Mouse (Mus musculus) forebrain, embryonic 11.5 days (tissue): ENCODE measurements around the gene Baz2b. TPM values are rescaled to one million over a fixed set of nuclear protein-coding genes. Genes with fewer than 3 reads are reported as not detected.
A peak's percentile ranks its signal among the peaks of the same experiment; 100 is the strongest.

Source experiments
- ATAC-seq: fragments of 200-750 bp; cut with Nextera tagmentation; replicated peaks from 2 replicates; pipeline ENCODE4 v1.8.0; 2017; ENCODE audit warnings: moderate TSS enrichment; ENCODE audit not compliant: low FRiP score
- DNase-seq: peaks from one replicate; pipeline ENCODE4 v3.0.0-alpha.2; 2017; ENCODE audit warnings: low spot score
- H3K27ac ChIP-seq: fragments of 300-500 bp; sonication (generic); 2 replicates; pipeline ENCODE4 v1.5.1; 2014; ENCODE audit warnings: low read depth, low read length
- H3K27me3 ChIP-seq: fragments of 300-500 bp; sonication (generic); 2 replicates; pipeline ENCODE4 v1.6.1; 2014; ENCODE audit warnings: mild to moderate bottlenecking, low read length, mixed read lengths; ENCODE audit not compliant: control insufficient read depth, insufficient read depth
- H3K36me3 ChIP-seq: fragments of 300-500 bp; sonication (generic); 2 replicates; pipeline ENCODE4 v1.6.1; 2014; ENCODE audit warnings: mild to moderate bottlenecking, low read length, moderate library complexity, mixed read lengths; ENCODE audit not compliant: control insufficient read depth, insufficient read depth
- H3K4me1 ChIP-seq: fragments of 300-500 bp; sonication (generic); replicated peaks from 2 replicates; pipeline ENCODE4 v1.6.1; 2014; ENCODE audit warnings: low read length, mixed read lengths; ENCODE audit not compliant: control insufficient read depth, insufficient read depth
- H3K4me2 ChIP-seq: fragments of 300-500 bp; sonication (generic); 2 replicates; pipeline ENCODE4 v1.6.1; 2014; ENCODE audit warnings: low read depth, mild to moderate bottlenecking, low read length, moderate library complexity, mixed read lengths; ENCODE audit not compliant: severe bottlenecking
- H3K4me3 ChIP-seq: fragments of 300-500 bp; sonication (generic); 2 replicates; pipeline ENCODE4 v1.5.1; 2014; ENCODE audit warnings: low read depth, low read length
- H3K9ac ChIP-seq: fragments of 300-500 bp; sonication (generic); 2 replicates; pipeline ENCODE4 v1.6.1; 2014; ENCODE audit warnings: low read length
- H3K9me3 ChIP-seq: fragments of 300-500 bp; sonication (generic); 2 replicates; pipeline ENCODE4 v1.6.1; 2016; ENCODE audit warnings: low read length, mixed read lengths; ENCODE audit not compliant: control insufficient read depth
- WGBS: fragments of 180-500 bp; shearing (Covaris S2); extraction: QIAGEN DNeasy Blood & Tissue Kit; methylation state at CpG from one replicate; pipeline ENCODE4 v1.1.7; 2014; 5-methylcytosine and 5-hydroxymethylcytosine counted together
- polyA plus RNA-seq: library from polyadenylated mRNA; unstranded; fragments of >200 nt; fragmentation: Nextera tagmentation; extraction: Ambion mirVana; gene quantifications from 2 replicates; pipeline ENCODE4 v1.2.1, GENCODE M21; 2014

Gene Baz2b
- polyA plus RNA-seq, 1 experiment from 2014 or later = 84.0 TPM

GRCm38 (mm10) chr2:60040162-60040561 lies 169.5 kb downstream of the Baz2b start:
- no peaks in the 10 kb centered on the region for H3K9me3 ChIP-seq
- no peaks in the 10 kb centered on the region; the same call in 1 of the 2 replicates for H3K4me1 ChIP-seq
- H3K36me3 ChIP-seq = no peaks in the 10 kb centered on the region
- DNase-seq = no peak
- 95% methylated on average over 3 of the region's 3 CpGs for WGBS
- no peak for ATAC-seq
- no peak overlapping the region for H3K27ac ChIP-seq
- no peak overlapping the region for H3K4me2 ChIP-seq
- no peak overlapping the region for H3K4me3 ChIP-seq
- no peaks in the 10 kb centered on the region for H3K27me3 ChIP-seq
- H3K9ac ChIP-seq = no peak overlapping the region

- 3% methylated on average over 19 of the region's 19 CpGs for WGBS
- peak overlapping the region; percentile 17; the same call in 1 of the 2 replicates for H3K4me3 ChIP-seq
- H3K9me3 ChIP-seq = no peaks in the 10 kb centered on the region
- no peak overlapping the region; the same call in 1 of the 2 replicates for H3K9ac ChIP-seq
- ATAC-seq = peak; percentile 85
- peak overlapping the region; percentile 44 for H3K4me2 ChIP-seq
- H3K27ac ChIP-seq = 0 out of 2 replicates have a peak overlapping the region, but pooled peaks have one; percentile 44
- DNase-seq = peak; percentile 69
- no peaks in the 10 kb centered on the region for H3K36me3 ChIP-seq
- no peaks in the 10 kb centered on the region; the same call in 1 of the 2 replicates for H3K4me1 ChIP-seq
- no peaks in the 10 kb centered on the region for H3K27me3 ChIP-seq
These were observed 172.6 kb downstream of the Baz2b start for GRCm38 (mm10) chr2:60037011-60037551.

GRCm38 (mm10) chr2:60036361-60036760 lies 173.3 kb downstream of the Baz2b start:
- no peak for ATAC-seq
- Histone ChIP-seq H3K4me1 (no peaks in the 10 kb centered on the region; the same call in 1 of the 2 replicates), H3K4me3 (no peak overlapping the region), H3K9ac (no peak overlapping the region), H3K4me2 (no peak overlapping the region), H3K36me3 (no peaks in the 10 kb centered on the region), H3K9me3 (no peaks in the 10 kb centered on the region), H3K27me3 (no peaks in the 10 kb centered on the region), H3K27ac (no peak overlapping the region)
- DNase-seq = no peak
- 45% methylated on average over 3 of the region's 3 CpGs for WGBS

GRCm38 (mm10) chr2:60030991-60031390 lies 178.6 kb downstream of the Baz2b start:
- Histone ChIP-seq H3K4me3 (no peak overlapping the region), H3K9me3 (no peaks in the 10 kb centered on the region), H3K27ac (no peak overlapping the region), H3K36me3 (no peaks in the 10 kb centered on the region), H3K4me1 (no peaks in the 10 kb centered on the region), H3K9ac (no peak overlapping the region), H3K27me3 (no peaks in the 10 kb centered on the region), H3K4me2 (no peak overlapping the region)
- WGBS = 92% methylated on average over 3 of the region's 3 CpGs
- ATAC-seq (no peak), DNase-seq (no peak)

GRCm38 (mm10) chr2:60029020-60029419 lies 180.6 kb downstream of the Baz2b start:
- no peak overlapping the region for H3K4me2 ChIP-seq
- no peaks in the 10 kb centered on the region for H3K4me1 ChIP-seq
- H3K4me3 ChIP-seq = no peak overlapping the region
- no peak overlapping the region for H3K27ac ChIP-seq
- WGBS = 88% methylated on average over 5 of the region's 5 CpGs
- DNase-seq (no peak), ATAC-seq (no peak)
- H3K36me3 ChIP-seq = no peaks in the 10 kb centered on the region
- H3K9me3 ChIP-seq = no peaks in the 10 kb centered on the region
- H3K9ac ChIP-seq = no peak overlapping the region
- no peaks in the 10 kb centered on the region for H3K27me3 ChIP-seq

GRCm38 (mm10) chr2:60027166-60027565 lies 182.5 kb downstream of the Baz2b start:
- no peak overlapping the region for H3K4me3 ChIP-seq
- H3K27ac ChIP-seq = no peak overlapping the region
- H3K4me2 ChIP-seq = no peak overlapping the region
- H3K9me3 ChIP-seq = no peaks in the 10 kb centered on the region
- no peaks in the 10 kb centered on the region for H3K36me3 ChIP-seq
- 96% methylated on average over 5 of the region's 5 CpGs for WGBS
- H3K4me1 ChIP-seq = no peaks in the 10 kb centered on the region
- DNase-seq (no peak), ATAC-seq (no peak)
- H3K9ac ChIP-seq = no peak overlapping the region
- H3K27me3 ChIP-seq = no peaks in the 10 kb centered on the region

GRCm38 (mm10) chr2:60026554-60026953 lies 183.1 kb downstream of the Baz2b start:
- no peaks in the 10 kb centered on the region for H3K4me1 ChIP-seq
- ATAC-seq (no peak), DNase-seq (no peak)
- 26% methylated on average over 6 of the region's 6 CpGs for WGBS
- H3K4me2 ChIP-seq = no peak overlapping the region
- no peaks in the 10 kb centered on the region for H3K36me3 ChIP-seq
- no peaks in the 10 kb centered on the region for H3K9me3 ChIP-seq
- no peaks in the 10 kb centered on the region for H3K27me3 ChIP-seq
- no peak overlapping the region for H3K27ac ChIP-seq
- no peak overlapping the region for H3K9ac ChIP-seq
- H3K4me3 ChIP-seq = no peak overlapping the region

- no peaks in the 10 kb centered on the region for H3K36me3 ChIP-seq
- H3K27me3 ChIP-seq = no peaks in the 10 kb centered on the region
- H3K9ac ChIP-seq = no peak overlapping the region
- H3K9me3 ChIP-seq = no peaks in the 10 kb centered on the region
- H3K4me2 ChIP-seq = no peak overlapping the region
- ATAC-seq (no peak), DNase-seq (no peak)
- 93% methylated on average over 7 of the region's 7 CpGs for WGBS
- no peak overlapping the region for H3K27ac ChIP-seq
- no peak overlapping the region for H3K4me3 ChIP-seq
- H3K4me1 ChIP-seq = no peaks in the 10 kb centered on the region
These were observed 185.9 kb downstream of the Baz2b start for GRCm38 (mm10) chr2:60023777-60024176.

- DNase-seq (no peak), ATAC-seq (no peak)
- no peak overlapping the region for H3K27ac ChIP-seq
- H3K9ac ChIP-seq = no peak overlapping the region
- H3K4me1 ChIP-seq = no peaks in the 10 kb centered on the region
- H3K4me2 ChIP-seq = no peak overlapping the region
- no peaks in the 10 kb centered on the region for H3K27me3 ChIP-seq
- H3K4me3 ChIP-seq = no peak overlapping the region
- no peaks in the 10 kb centered on the region for H3K9me3 ChIP-seq
- WGBS = 69% methylated on average over 5 of the region's 5 CpGs
- H3K36me3 ChIP-seq = no peaks in the 10 kb centered on the region
These were observed 188.1 kb downstream of the Baz2b start for GRCm38 (mm10) chr2:60021556-60021955.
